Comparison of ENCODE assay signal across 14 mouse cellular contexts in the genomic region with DNA sequence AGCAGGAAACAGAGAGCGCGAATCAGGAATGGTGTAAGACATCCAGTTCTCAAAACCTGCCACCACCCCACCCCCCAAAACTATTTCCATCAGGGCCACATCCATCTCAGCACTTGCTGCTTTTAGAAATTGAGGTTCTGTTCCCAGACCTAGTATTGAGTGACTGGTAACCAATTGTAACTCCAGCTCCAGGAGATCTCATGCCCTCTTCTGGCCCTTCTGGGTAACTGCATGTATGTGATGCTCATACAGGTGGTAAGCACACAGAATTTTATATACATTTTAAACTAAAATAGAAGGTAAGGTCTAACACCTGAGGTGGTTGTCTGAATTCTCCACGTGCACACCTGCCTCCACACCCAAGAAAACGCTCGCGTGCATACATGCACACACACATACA. TPM values are rescaled to one million over a fixed set of nuclear protein-coding genes. Genes with fewer than 3 reads are reported as not detected.
A peak's percentile ranks its signal among the peaks of the same experiment; 100 is the strongest.
DNase-seq lines count a peak whose midpoint lies in the region; ATAC-seq and TF ChIP-seq lines count a peak whose summit lies in the region.
"Had no signal": no experiment of that assay in that cellular context is flagged by ENCODE, and none has a peak within 500 bp of the region (broad histone marks: within the 10 kb centered on the region; RNA-seq: fewer than 3 reads in every experiment).

No protein-coding gene starts in this region.

- TF ChIP-seq CTCF in lung, postnatal 0 days (IDR thresholded peaks at IDR 0.05): peak; percentile 2; the same call in 1 of the 2 replicates
- TF ChIP-seq CTCF in lung, adult 2 months (IDR thresholded peaks at IDR 0.05; ENCODE audit: insufficient read depth, low read length): no peak

- no peak overlapping the region for H3K4me3 ChIP-seq in lung, postnatal 0 days (ENCODE audit: low read depth, low read length)
- H3K4me3 ChIP-seq in lung, adult 2 months (replicated peaks; ENCODE audit: extremely low read depth, low read depth, low read length): no peak overlapping the region
- H3K4me3 ChIP-seq: embryonic facial prominence, embryonic 12.5 days; heart, embryonic 13.5 days; limb, embryonic 13.5 days; lung, embryonic 15.5 days had no signal

- peak; percentile 22 for DNase-seq in lung, postnatal 0 days (ENCODE audit: low spot score)
- DNase-seq in lung, adult 2 months: no peak
- DNase-seq in ES-CJ7 (ENCODE audit: low read depth, low spot score) (peak; percentile 44), R1 (ENCODE audit: low read depth, low spot score) (peak; percentile 48), MN1 (ENCODE audit: low spot score) (no peak)
- no peak for DNase-seq in cerebellum, postnatal 4 days (ENCODE audit: low spot score in 2 of 2)
- DNase-seq: adrenal gland, postnatal 36 days; cerebellum, postnatal 14 days had no signal

- 78% methylated on average over 6 of the region's 6 CpGs for WGBS in lung, postnatal 0 days
- WGBS in lung, adult 2 months: 76% methylated on average over 6 of the region's 6 CpGs

- H3K9ac ChIP-seq in lung, postnatal 0 days (replicated peaks; ENCODE audit: low read depth): no peak overlapping the region
- H3K9ac ChIP-seq: embryonic facial prominence, embryonic 12.5 days; heart, embryonic 13.5 days; limb, embryonic 13.5 days; lung, embryonic 15.5 days had no signal

- no peaks in the 10 kb centered on the region for H3K4me1 ChIP-seq in lung, postnatal 0 days (ENCODE audit: insufficient read depth, low read depth, low read length)
- H3K4me1 ChIP-seq in lung, adult 2 months (ENCODE audit: control insufficient read depth, insufficient read depth, low read length): no peaks in the 10 kb centered on the region
- H3K4me1 ChIP-seq: embryonic facial prominence, embryonic 12.5 days; heart, embryonic 13.5 days; lung, embryonic 15.5 days had no signal

- TF ChIP-seq EP300 in lung, postnatal 0 days (IDR thresholded peaks at IDR 0.05): no peak

- H3K27me3 ChIP-seq in lung, postnatal 0 days (replicated peaks; ENCODE audit: insufficient read depth, low read length): no peaks in the 10 kb centered on the region
- H3K27me3 ChIP-seq: embryonic facial prominence, embryonic 12.5 days; heart, embryonic 13.5 days; limb, embryonic 13.5 days; lung, embryonic 15.5 days had no signal

- TF ChIP-seq POLR2A in lung, adult 2 months (IDR thresholded peaks at IDR 0.05; ENCODE audit: borderline replicate concordance, extremely low read depth, low read depth, low read length): no peak

- no peak overlapping the region for H3K4me2 ChIP-seq in lung, postnatal 0 days (replicated peaks; ENCODE audit: low read depth, low read length)
- H3K4me2 ChIP-seq: embryonic facial prominence, embryonic 12.5 days; heart, embryonic 13.5 days; limb, embryonic 13.5 days; lung, embryonic 15.5 days had no signal

- ATAC-seq in lung, postnatal 0 days: no peak
- peak; percentile 77; the same call in 1 of the 2 replicates for ATAC-seq in neutrophil, adult 5-6 weeks (ENCODE audit: extremely low read depth, insufficient number of reproducible peaks, low FRiP score, poor library complexity, severe bottlenecking)
- ATAC-seq: activated CD4-positive, CD25-positive, alpha-beta regulatory T cell, adult 4 months had no signal

- H3K27ac ChIP-seq in lung, postnatal 0 days (ENCODE audit: low read length): no peak overlapping the region
- H3K27ac ChIP-seq: embryonic facial prominence, embryonic 12.5 days; heart, embryonic 13.5 days; limb, embryonic 13.5 days; lung, embryonic 15.5 days had no signal

- no peaks in the 10 kb centered on the region for H3K36me3 ChIP-seq in lung, postnatal 0 days (ENCODE audit: insufficient read depth, low read length)
- H3K36me3 ChIP-seq: embryonic facial prominence, embryonic 12.5 days; heart, embryonic 13.5 days; limb, embryonic 13.5 days; lung, embryonic 15.5 days had no signal

- H3K9me3 ChIP-seq in lung, postnatal 0 days (ENCODE audit: low read length): no peaks in the 10 kb centered on the region
- H3K9me3 ChIP-seq: embryonic facial prominence, embryonic 12.5 days; heart, embryonic 13.5 days; limb, embryonic 13.5 days; lung, embryonic 15.5 days had no signal

RNA-seq across cellular contexts. Expression of a gene that starts 42.2 kb away (rescaled TPM):
- polyA plus RNA-seq in lung, postnatal 0 days (2015; fragmentation: Nextera tagmentation; extraction: Ambion mirVana): 0.77 and 0.78 TPM in 2 replicates
- polyA plus RNA-seq in lung, adult 2 months (2012; rRNA removed): 1.0 and 1.6 TPM in 2 replicates
- 0.23 and 0.61 TPM in 2 replicates for total RNA-seq in neutrophil, adult 5-6 weeks (2017)
- polyA plus RNA-seq: activated CD4-positive, CD25-positive, alpha-beta regulatory T cell, adult 4 months; embryonic facial prominence, embryonic 12.5 days; limb, embryonic 13.5 days had no signal

Comparison
In these comparisons a context has a peak if more than half of its experiments do, and no peak if none do; other contexts are left out.
1. DNase-seq: peak in lung, postnatal 0 days (single experiment), ES-CJ7 (single experiment) and R1 (single experiment); none in lung, adult 2 months (single experiment), MN1 (single experiment) and cerebellum, postnatal 4 days (0 of 2).